Mouse (Mus musculus) ES-E14 (cell line): ENCODE data around the gene Inca1.
A peak's percentile ranks its signal among the peaks of the same experiment; 100 is the strongest.

Source experiments
- CHD2 ChIP-seq: IDR thresholded peaks from 2 replicates; pipeline ENCODE4 v1.6.1; 2014; ENCODE audit warnings: mild to moderate bottlenecking, low read depth, low read length, inconsistent platforms
- HCFC1 ChIP-seq: IDR thresholded peaks from 2 replicates; pipeline ENCODE4 v1.6.1; 2012; ENCODE audit warnings: low read length, inconsistent platforms, borderline replicate concordance; ENCODE audit not compliant: insufficient read depth
- ZC3H11A ChIP-seq: IDR thresholded peaks from 2 replicates; pipeline ENCODE4 v1.6.1; 2012; ENCODE audit warnings: low read depth, mild to moderate bottlenecking, inconsistent platforms, low read length, borderline replicate concordance

DNA sequence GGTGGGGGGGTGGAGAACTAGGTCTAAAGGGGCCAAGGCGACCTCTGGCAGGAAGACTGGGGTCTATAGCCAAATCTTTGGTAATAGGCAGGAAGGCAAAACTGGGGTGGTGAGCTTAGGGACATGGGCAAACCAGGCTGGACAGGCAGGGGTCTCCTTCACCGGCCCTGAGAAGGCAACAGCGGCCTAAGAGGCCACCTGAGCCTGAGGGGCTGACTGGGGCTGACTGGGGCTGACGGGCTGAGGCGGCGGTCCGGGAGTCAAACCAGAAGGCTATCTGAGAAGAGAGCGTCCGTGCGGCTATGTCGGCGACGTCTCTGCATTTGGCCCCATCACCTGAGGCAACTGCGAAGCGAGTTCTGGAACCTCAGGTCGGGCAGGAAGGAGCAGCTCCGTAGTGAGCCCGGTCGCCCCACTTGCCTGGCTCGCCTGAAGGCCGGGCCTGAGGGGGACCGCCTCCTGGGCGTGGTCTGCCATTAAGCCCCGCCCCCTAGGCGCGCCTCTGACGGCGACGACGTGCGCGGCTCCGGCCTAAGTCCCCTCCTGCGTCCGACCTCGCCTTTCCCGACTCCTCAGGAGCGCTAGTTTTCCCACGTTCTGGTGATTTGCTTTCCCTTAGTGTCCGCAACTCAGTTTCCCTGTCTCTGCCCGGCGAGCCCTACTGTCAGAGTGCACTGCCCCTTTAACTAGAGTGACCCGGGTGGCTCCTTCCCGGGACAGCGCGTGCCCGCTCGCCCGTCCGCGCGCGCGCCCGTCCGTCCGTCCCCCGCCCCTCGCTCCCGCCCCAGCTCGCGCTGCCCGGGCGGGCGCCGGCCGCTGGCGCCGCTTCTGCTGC lies at the start of gene Inca1, which contains the start of gene Kif1c:
- 0 out of 2 replicates have a peak, but pooled peaks have one; percentile 53 for TF ChIP-seq HCFC1
- no peak for TF ChIP-seq ZC3H11A
- TF ChIP-seq CHD2: no peak
